In the genomic region with DNA sequence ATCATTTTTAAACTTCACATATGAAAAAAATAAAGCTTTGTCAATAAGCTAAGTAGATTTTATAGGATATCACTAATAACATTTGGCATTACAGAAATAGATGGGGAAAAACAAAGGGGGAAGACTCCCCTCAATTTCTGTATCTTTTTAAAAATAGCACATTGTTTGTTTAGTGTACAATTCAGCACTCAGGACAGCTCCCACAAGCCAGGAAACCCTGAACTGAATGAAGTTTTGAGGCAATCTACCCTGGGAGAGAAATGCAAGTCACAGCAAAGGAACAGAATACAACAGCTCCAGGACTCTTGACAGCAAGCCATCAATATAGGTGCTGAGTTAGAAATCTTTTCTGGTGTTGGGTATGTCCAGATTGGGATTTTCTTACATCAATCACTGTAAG, we compare ENCODE assay signal across 21 mouse cellular contexts.
A peak's percentile ranks its signal among the peaks of the same experiment; 100 is the strongest.
DNase-seq lines count a peak whose midpoint lies in the region; ATAC-seq and TF ChIP-seq lines count a peak whose summit lies in the region.
"Had no signal": no experiment of that assay in that cellular context is flagged by ENCODE, and none has a peak within 500 bp of the region (broad histone marks: within the 10 kb centered on the region; RNA-seq: fewer than 3 reads in every experiment).

No protein-coding gene starts in this region.

- H3K4me3 ChIP-seq in lung, embryonic 14.5 days (ENCODE audit: low read depth, low read length): no peak overlapping the region
- no peak overlapping the region for H3K4me3 ChIP-seq in embryonic facial prominence, embryonic 10.5 days
- H3K4me3 ChIP-seq in midbrain, embryonic 11.5 days (ENCODE audit: low read depth, low read length): no peak overlapping the region
- H3K4me3 ChIP-seq: embryonic facial prominence, embryonic 15.5 days; forebrain, embryonic 12.5 days; heart, adult 2 months; hindbrain, embryonic 15.5 days; liver, embryonic 12.5 days; midbrain, embryonic 10.5 days had no signal

- peak; percentile 70 for DNase-seq in lung, embryonic 14.5 days
- no peak for DNase-seq in lung, postnatal 36 days
- DNase-seq in NIH3T3 (ENCODE audit: low read depth): peak; percentile 14
- DNase-seq in embryonic facial prominence, embryonic 10.5 days (ENCODE audit: low spot score): peak; percentile 16
- DNase-seq in retina, embryonic 14.5 days (ENCODE audit: low spot score): peak; percentile 40
- no peak for DNase-seq in frontal cortex, adult 2 months (ENCODE audit: extremely low spot score in 1 of 2, low spot score in 1 of 2)
- DNase-seq in midbrain, embryonic 11.5 days (ENCODE audit: low spot score, missing footprints): no peak
- no peak for DNase-seq in gastrocnemius, postnatal 14 days
- DNase-seq: adrenal gland, postnatal 14 days; cerebellum, adult 9-11 months; heart, adult 2 months; lung, postnatal 10 days; right cerebral cortex, adult 18-20 months; spleen, adult 18-20 months; thymus, postnatal 14 days had no signal

- TF ChIP-seq CTCF in lung, embryonic 14.5 days (IDR thresholded peaks at IDR 0.05; ENCODE audit: low read depth): no peak

- no peak for ATAC-seq in lung, embryonic 14.5 days (ENCODE audit: insufficient read depth)
- ATAC-seq in midbrain, embryonic 11.5 days (ENCODE audit: low FRiP score): no peak
- ATAC-seq: liver, embryonic 12.5 days had no signal

- H3K9ac ChIP-seq in lung, embryonic 14.5 days: no peak overlapping the region
- no peak overlapping the region for H3K9ac ChIP-seq in midbrain, embryonic 11.5 days (ENCODE audit: low read length)
- H3K9ac ChIP-seq: embryonic facial prominence, embryonic 15.5 days; forebrain, embryonic 12.5 days; hindbrain, embryonic 15.5 days; liver, embryonic 12.5 days had no signal

- H3K27me3 ChIP-seq in lung, embryonic 14.5 days (ENCODE audit: insufficient read depth, low read length): no peaks in the 10 kb centered on the region
- no peaks in the 10 kb centered on the region for H3K27me3 ChIP-seq in embryonic facial prominence, embryonic 10.5 days (replicated peaks; ENCODE audit: low read depth, poor library complexity, severe bottlenecking)
- no peaks in the 10 kb centered on the region for H3K27me3 ChIP-seq in midbrain, embryonic 11.5 days (ENCODE audit: control insufficient read depth, insufficient read depth, low read length)
- H3K27me3 ChIP-seq: embryonic facial prominence, embryonic 15.5 days; forebrain, embryonic 12.5 days; hindbrain, embryonic 15.5 days; liver, embryonic 12.5 days had no signal

- no peaks in the 10 kb centered on the region for H3K4me1 ChIP-seq in lung, embryonic 14.5 days (ENCODE audit: insufficient read depth)
- no peaks in the 10 kb centered on the region for H3K4me1 ChIP-seq in embryonic facial prominence, embryonic 10.5 days
- no peaks in the 10 kb centered on the region for H3K4me1 ChIP-seq in midbrain, embryonic 11.5 days (ENCODE audit: control insufficient read depth, insufficient read depth, low read length)
- H3K4me1 ChIP-seq: embryonic facial prominence, embryonic 15.5 days; forebrain, embryonic 12.5 days; hindbrain, embryonic 15.5 days; liver, embryonic 12.5 days; midbrain, embryonic 10.5 days had no signal

- no peaks in the 10 kb centered on the region for H3K36me3 ChIP-seq in lung, embryonic 14.5 days (ENCODE audit: insufficient read depth)
- no peaks in the 10 kb centered on the region for H3K36me3 ChIP-seq in embryonic facial prominence, embryonic 10.5 days (replicated peaks)
- H3K36me3 ChIP-seq in midbrain, embryonic 11.5 days (ENCODE audit: control insufficient read depth, insufficient read depth, low read length): no peaks in the 10 kb centered on the region
- H3K36me3 ChIP-seq: embryonic facial prominence, embryonic 15.5 days; forebrain, embryonic 12.5 days; hindbrain, embryonic 15.5 days; liver, embryonic 12.5 days; midbrain, embryonic 10.5 days had no signal

- intact Hi-C loops in gastrocnemius, postnatal 14 days (cut with DNase I; ENCODE audit: low total_unique reads): no loop called here

- no peak overlapping the region for H3K4me2 ChIP-seq in lung, embryonic 14.5 days
- H3K4me2 ChIP-seq in midbrain, embryonic 11.5 days: no peak overlapping the region
- H3K4me2 ChIP-seq: embryonic facial prominence, embryonic 15.5 days; forebrain, embryonic 12.5 days; hindbrain, embryonic 15.5 days; liver, embryonic 12.5 days had no signal

- no peak overlapping the region for H3K27ac ChIP-seq in lung, embryonic 14.5 days (ENCODE audit: low read depth)
- H3K27ac ChIP-seq in embryonic facial prominence, embryonic 10.5 days (replicated peaks): no peak overlapping the region
- no peak overlapping the region for H3K27ac ChIP-seq in midbrain, embryonic 11.5 days (ENCODE audit: low read depth, low read length)
- H3K27ac ChIP-seq: embryonic facial prominence, embryonic 15.5 days; forebrain, embryonic 12.5 days; heart, adult 2 months; hindbrain, embryonic 15.5 days; liver, embryonic 12.5 days; midbrain, embryonic 10.5 days; stomach, postnatal 0 days had no signal

- H3K9me3 ChIP-seq in lung, embryonic 14.5 days (ENCODE audit: low read depth, low read length): no peaks in the 10 kb centered on the region
- H3K9me3 ChIP-seq in embryonic facial prominence, embryonic 10.5 days: no peaks in the 10 kb centered on the region
- no peaks in the 10 kb centered on the region for H3K9me3 ChIP-seq in midbrain, embryonic 11.5 days (ENCODE audit: control insufficient read depth, low read length)
- H3K9me3 ChIP-seq: embryonic facial prominence, embryonic 15.5 days; forebrain, embryonic 12.5 days; hindbrain, embryonic 15.5 days; liver, embryonic 12.5 days; midbrain, embryonic 10.5 days had no signal

Comparison
In these comparisons a context has a peak if more than half of its experiments do, and no peak if none do; other contexts are left out.
1. DNase-seq: peak in lung, embryonic 14.5 days (single experiment), NIH3T3 (single experiment), embryonic facial prominence, embryonic 10.5 days (single experiment) and retina, embryonic 14.5 days (single experiment); none in lung, postnatal 36 days (single experiment), frontal cortex, adult 2 months (0 of 2), midbrain, embryonic 11.5 days (single experiment) and gastrocnemius, postnatal 14 days (single experiment).